Mouse (Mus musculus): ENCODE data around the gene Iqcc. TPM values are rescaled to one million over a fixed set of nuclear protein-coding genes. Genes with fewer than 3 reads are reported as not detected.
A peak's percentile ranks its signal among the peaks of the same experiment; 100 is the strongest.

The Iqcc gene
- polyA plus RNA-seq, 1 experiment from 2014 or later = 21.3 TPM

DNA sequence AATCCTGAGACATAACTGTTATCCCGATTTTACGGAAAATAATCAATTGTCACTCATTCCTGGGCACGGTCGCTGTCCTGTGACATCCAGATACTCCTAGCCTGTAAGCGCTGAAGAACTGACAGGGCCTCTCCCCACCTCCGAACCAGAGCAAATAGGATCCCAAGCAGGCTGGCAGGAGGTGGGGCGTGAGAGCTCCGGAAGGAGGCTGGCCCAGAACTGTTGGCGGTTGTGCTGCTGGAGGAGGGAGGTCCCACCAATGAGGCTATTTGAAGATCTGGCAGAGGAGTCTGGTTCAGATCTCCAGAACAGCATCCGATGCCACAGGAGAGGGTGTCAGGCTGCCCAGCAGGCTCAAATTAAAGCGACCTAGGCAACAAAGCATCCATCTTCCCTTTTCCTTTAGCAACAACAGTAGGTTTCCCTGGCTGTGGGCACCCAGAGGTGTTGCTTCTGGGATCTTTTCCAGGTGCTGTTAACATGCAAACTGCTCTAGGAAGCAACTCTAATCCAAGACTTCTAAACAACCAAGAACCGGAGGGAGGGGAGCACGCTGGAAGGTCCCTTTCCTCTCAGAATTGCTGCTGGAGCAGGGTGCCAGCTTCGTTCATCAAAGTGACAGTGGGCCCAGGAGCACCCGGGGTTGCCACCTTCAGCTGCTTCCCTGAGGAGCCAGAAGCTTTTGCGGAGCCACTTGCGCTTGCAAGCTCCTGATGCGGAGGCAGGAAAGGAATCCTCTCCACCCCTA lies 5.6 kb upstream of the Iqcc start:
- H3K36me3 ChIP-seq (ENCODE audit: control insufficient read depth, insufficient read depth, low read length) = peaks cover 20% of the 10 kb centered on the region
- peak overlapping the region; percentile 51 for H3K4me3 ChIP-seq (ENCODE audit: low read depth, low read length)
- ATAC-seq (ENCODE audit: low FRiP score) (peak; percentile 87), DNase-seq (ENCODE audit: low spot score, missing footprints) (peak; percentile 95)
- H3K27me3 ChIP-seq (ENCODE audit: control insufficient read depth, insufficient read depth, low read length) = no peaks in the 10 kb centered on the region
- WGBS = 1% methylated on average over 18 of the region's 18 CpGs
- peaks cover 24% of the 10 kb centered on the region for H3K4me1 ChIP-seq (ENCODE audit: control insufficient read depth, insufficient read depth, low read length)
- no peaks in the 10 kb centered on the region for H3K9me3 ChIP-seq (ENCODE audit: control insufficient read depth, low read length)
- H3K9ac ChIP-seq (ENCODE audit: low read length) = peak overlapping the region; percentile 70
- H3K4me2 ChIP-seq = peak overlapping the region; percentile 64
- peak overlapping the region; percentile 78 for H3K27ac ChIP-seq (ENCODE audit: low read depth, low read length)

- Histone ChIP-seq H3K27ac (ENCODE audit: low read depth, low read length) (peak within 1 kb of the TSS; percentile 78), H3K27me3 (ENCODE audit: control insufficient read depth, insufficient read depth, low read length) (no peaks in the 10 kb centered on the region), H3K4me3 (ENCODE audit: low read depth, low read length) (peak within 1 kb of the TSS; percentile 51), H3K9me3 (ENCODE audit: control insufficient read depth, low read length) (no peaks in the 10 kb centered on the region), H3K4me2 (peak within 1 kb of the TSS; percentile 64), H3K36me3 (ENCODE audit: control insufficient read depth, insufficient read depth, low read length) (peaks cover 12% of the 10 kb centered on the region), H3K4me1 (ENCODE audit: control insufficient read depth, insufficient read depth, low read length) (peaks cover 27% of the 10 kb centered on the region), H3K9ac (ENCODE audit: low read length) (peak within 1 kb of the TSS; percentile 70)
- 0% methylated on average over 10 of the region's 10 CpGs for WGBS
- DNase-seq (ENCODE audit: low spot score, missing footprints) (peak; percentile 95), ATAC-seq (ENCODE audit: low FRiP score) (peak; percentile 17; the same call in 1 of the 2 replicates)
Observed at GRCm38 (mm10) chr4:129623681-129624091, 4.8 kb upstream of the Iqcc start, which contains the start of gene Ccdc28b. TSS of gene Ccdc28b (minus strand) at chr4:129623947.

DNA sequence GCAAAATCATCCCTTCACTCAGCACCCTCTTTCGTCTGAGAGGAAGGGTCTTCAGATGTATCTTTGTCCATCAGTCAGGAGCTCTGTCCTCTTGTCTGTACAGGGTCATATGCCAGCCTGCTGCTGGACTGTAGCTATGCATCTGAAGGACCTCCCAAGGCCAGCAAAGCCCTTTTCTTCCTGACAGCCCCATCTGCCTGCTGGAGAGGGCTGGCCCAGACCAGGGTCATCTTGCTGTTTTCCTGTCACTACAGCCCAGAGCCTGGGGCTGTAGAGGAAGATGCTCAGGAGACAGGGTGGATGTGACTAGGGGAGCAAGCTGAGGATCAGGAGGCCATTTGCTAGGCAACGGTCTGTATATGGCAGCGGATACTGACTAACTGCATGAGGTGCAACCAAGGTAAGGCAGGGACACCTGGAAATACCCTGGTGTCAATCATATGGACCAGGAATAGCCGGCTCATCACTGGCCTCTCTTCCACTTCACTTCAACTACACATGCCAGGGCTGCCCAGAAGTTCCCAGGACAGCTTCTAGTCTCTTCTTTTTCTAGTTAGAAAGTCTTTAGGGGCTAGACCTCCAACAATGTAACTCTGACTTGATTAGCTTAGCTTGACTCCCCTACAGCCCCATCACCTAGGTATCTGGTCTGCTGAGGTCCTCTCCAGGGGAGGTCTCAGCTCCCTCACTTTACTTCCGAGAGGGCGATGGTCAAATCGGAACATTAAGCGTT lies 4.1 kb upstream of the Iqcc start:
- peak overlapping the region; percentile 64 for H3K4me2 ChIP-seq
- WGBS = 20% methylated on average over 8 of the region's 8 CpGs
- H3K27me3 ChIP-seq (ENCODE audit: control insufficient read depth, insufficient read depth, low read length) = no peaks in the 10 kb centered on the region
- no peaks in the 10 kb centered on the region for H3K9me3 ChIP-seq (ENCODE audit: control insufficient read depth, low read length)
- ATAC-seq (ENCODE audit: low FRiP score) = no peak
- peak overlapping the region; percentile 78 for H3K27ac ChIP-seq (ENCODE audit: low read depth, low read length)
- peaks cover 6% of the 10 kb centered on the region for H3K36me3 ChIP-seq (ENCODE audit: control insufficient read depth, insufficient read depth, low read length)
- H3K4me3 ChIP-seq (ENCODE audit: low read depth, low read length) = peak overlapping the region; percentile 51
- H3K4me1 ChIP-seq (ENCODE audit: control insufficient read depth, insufficient read depth, low read length) = peaks cover 32% of the 10 kb centered on the region
- no peak for DNase-seq (ENCODE audit: low spot score, missing footprints)
- H3K9ac ChIP-seq (ENCODE audit: low read length) = peak overlapping the region; percentile 70

DNA sequence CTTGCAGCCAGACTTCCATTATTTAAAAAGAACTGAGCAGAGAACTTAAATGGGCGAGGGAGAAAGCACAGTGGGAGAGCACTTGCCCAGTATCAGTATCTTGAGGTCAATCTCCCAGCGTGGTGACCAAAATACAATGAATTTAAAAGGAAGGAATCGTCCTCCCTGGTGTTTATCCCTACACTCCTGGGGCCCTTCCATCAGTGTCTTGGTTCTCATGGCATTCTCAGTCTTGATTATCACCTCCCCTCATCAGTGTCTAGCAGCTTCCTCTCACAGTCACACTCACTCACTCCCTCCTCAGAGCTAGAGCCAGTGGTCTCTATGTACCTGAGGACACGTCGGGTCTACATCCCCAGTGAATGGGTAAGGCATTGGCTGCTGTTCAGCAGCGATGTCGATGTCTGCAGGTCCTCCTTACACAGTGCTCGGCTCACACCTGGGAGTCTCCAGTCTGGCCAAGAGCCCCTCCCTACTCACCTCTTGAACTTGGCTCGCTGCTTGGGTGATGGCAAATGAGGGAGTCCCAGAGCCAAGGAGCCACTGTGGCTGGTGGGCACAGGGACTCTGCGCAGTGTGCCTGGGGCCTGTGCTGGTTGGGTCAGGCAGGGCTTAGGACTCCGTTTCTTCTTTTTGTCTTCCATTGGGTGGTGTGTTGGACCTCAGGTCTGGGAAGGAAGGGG lies 3.4 kb upstream of the Iqcc start:
- DNase-seq (ENCODE audit: low spot score, missing footprints) (no peak), ATAC-seq (ENCODE audit: low FRiP score) (no peak)
- Histone ChIP-seq H3K27ac (ENCODE audit: low read depth, low read length) (no peak overlapping the region), H3K4me3 (ENCODE audit: low read depth, low read length) (no peak overlapping the region; the same call in 1 of the 2 replicates), H3K9ac (ENCODE audit: low read length) (peak overlapping the region; percentile 70; the same call in 1 of the 2 replicates), H3K27me3 (ENCODE audit: control insufficient read depth, insufficient read depth, low read length) (no peaks in the 10 kb centered on the region), H3K4me2 (peak overlapping the region; percentile 64), H3K36me3 (ENCODE audit: control insufficient read depth, insufficient read depth, low read length) (peaks cover 3% of the 10 kb centered on the region; the same call in 1 of the 2 replicates), H3K4me1 (ENCODE audit: control insufficient read depth, insufficient read depth, low read length) (peaks cover 32% of the 10 kb centered on the region), H3K9me3 (ENCODE audit: control insufficient read depth, low read length) (no peaks in the 10 kb centered on the region)
- 79% methylated on average over 11 of the region's 11 CpGs for WGBS

DNA sequence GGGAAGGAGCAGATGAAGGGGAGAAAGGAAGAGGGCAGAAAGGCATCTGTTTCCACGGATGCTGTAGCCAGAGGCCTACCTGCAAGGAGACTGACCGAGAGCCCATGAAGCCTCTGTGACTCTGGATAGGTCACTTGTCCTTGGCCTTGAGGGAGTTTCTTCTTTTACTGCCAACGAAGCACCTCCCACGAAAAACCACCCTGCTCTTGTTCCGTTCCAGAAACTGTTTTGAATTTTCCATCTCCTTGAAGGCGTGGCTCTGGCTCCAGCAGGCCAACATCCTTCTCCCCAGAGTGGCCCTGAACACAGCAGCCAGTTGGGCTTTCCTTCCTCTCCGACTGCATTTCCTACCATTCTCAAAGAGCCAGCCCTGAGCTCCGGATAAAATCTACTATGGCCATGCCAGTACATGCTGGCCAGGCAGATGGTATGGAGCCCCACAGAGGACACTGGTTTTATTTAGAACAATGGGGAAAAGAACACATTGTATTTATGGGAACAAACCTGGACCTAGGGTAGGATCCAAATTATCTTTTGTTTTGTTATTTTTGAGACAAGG lies 2.5 kb upstream of the Iqcc start:
- H3K36me3 ChIP-seq (ENCODE audit: control insufficient read depth, insufficient read depth, low read length) = no peaks in the 10 kb centered on the region
- H3K4me1 ChIP-seq (ENCODE audit: control insufficient read depth, insufficient read depth, low read length) = peaks cover 32% of the 10 kb centered on the region
- no peak for DNase-seq (ENCODE audit: low spot score, missing footprints)
- no peaks in the 10 kb centered on the region for H3K9me3 ChIP-seq (ENCODE audit: control insufficient read depth, low read length)
- H3K27ac ChIP-seq (ENCODE audit: low read depth, low read length) = no peak overlapping the region
- ATAC-seq (ENCODE audit: low FRiP score) = no peak
- no peak overlapping the region for H3K9ac ChIP-seq (ENCODE audit: low read length)
- H3K27me3 ChIP-seq (ENCODE audit: control insufficient read depth, insufficient read depth, low read length) = no peaks in the 10 kb centered on the region
- H3K4me2 ChIP-seq = no peak overlapping the region
- 84% methylated on average over 8 of the region's 8 CpGs for WGBS
- H3K4me3 ChIP-seq (ENCODE audit: low read depth, low read length) = no peak overlapping the region

- Histone ChIP-seq H3K27me3 (ENCODE audit: control insufficient read depth, insufficient read depth, low read length) (no peaks in the 10 kb centered on the region), H3K4me1 (ENCODE audit: control insufficient read depth, insufficient read depth, low read length) (peaks cover 31% of the 10 kb centered on the region), H3K4me2 (no peak overlapping the region), H3K36me3 (ENCODE audit: control insufficient read depth, insufficient read depth, low read length) (no peaks in the 10 kb centered on the region), H3K9me3 (ENCODE audit: control insufficient read depth, low read length) (no peaks in the 10 kb centered on the region), H3K27ac (ENCODE audit: low read depth, low read length) (no peak overlapping the region), H3K4me3 (ENCODE audit: low read depth, low read length) (no peak overlapping the region), H3K9ac (ENCODE audit: low read length) (no peak overlapping the region)
- DNase-seq (ENCODE audit: low spot score, missing footprints) (no peak), ATAC-seq (ENCODE audit: low FRiP score) (no peak)
- WGBS = 91% methylated on average over 11 of the region's 11 CpGs
Observed at GRCm38 (mm10) chr4:129620419-129621282, 1.8 kb upstream of the Iqcc start.

GRCm38 (mm10) chr4:129618031-129618430 lies 868 bp downstream of the Iqcc start:
- no peaks in the 10 kb centered on the region for H3K27me3 ChIP-seq (ENCODE audit: control insufficient read depth, insufficient read depth, low read length)
- DNase-seq (ENCODE audit: low spot score, missing footprints) (no peak), ATAC-seq (ENCODE audit: low FRiP score) (no peak)
- H3K27ac ChIP-seq (ENCODE audit: low read depth, low read length) = no peak overlapping the region
- H3K36me3 ChIP-seq (ENCODE audit: control insufficient read depth, insufficient read depth, low read length) = no peaks in the 10 kb centered on the region
- peak overlapping the region; percentile 47 for H3K4me3 ChIP-seq (ENCODE audit: low read depth, low read length)
- H3K9ac ChIP-seq (ENCODE audit: low read length) = peak overlapping the region; percentile 67
- H3K4me1 ChIP-seq (ENCODE audit: control insufficient read depth, insufficient read depth, low read length) = peaks cover 14% of the 10 kb centered on the region
- peak overlapping the region; percentile 62 for H3K4me2 ChIP-seq
- H3K9me3 ChIP-seq (ENCODE audit: control insufficient read depth, low read length) = no peaks in the 10 kb centered on the region
- WGBS = 94% methylated on average over 5 of the region's 5 CpGs

DNA sequence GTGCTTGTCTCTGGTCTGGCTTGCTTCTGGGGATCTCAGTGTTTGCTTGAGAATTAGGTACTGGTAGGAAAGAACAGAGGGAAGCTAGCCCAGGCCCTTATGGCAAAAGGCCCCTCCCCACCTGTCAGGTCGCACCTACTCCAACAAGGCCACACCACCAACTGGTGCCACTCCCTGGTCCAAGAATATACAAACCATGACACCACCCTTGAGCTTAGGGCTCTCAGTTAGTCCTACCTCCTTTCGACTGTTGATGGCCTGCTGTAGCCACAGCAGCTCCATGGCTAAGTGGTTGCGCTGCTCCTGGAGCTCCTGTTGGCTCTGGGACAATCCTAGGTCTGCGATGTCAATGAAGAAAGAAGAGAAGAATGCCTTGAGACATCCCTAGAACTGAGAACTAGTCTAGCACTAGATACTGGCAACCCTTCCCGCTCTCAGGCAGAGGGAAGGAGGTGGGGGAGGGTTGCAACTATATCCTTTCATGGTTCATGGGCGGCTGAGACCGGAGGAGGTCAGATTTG lies 1.7 kb downstream of the Iqcc start:
- DNase-seq (ENCODE audit: low spot score, missing footprints) (no peak), ATAC-seq (ENCODE audit: low FRiP score) (no peak)
- H3K9me3 ChIP-seq (ENCODE audit: control insufficient read depth, low read length) = no peaks in the 10 kb centered on the region

More for the DNA sequence above, 1.7 kb downstream of the Iqcc start:
- no peaks in the 10 kb centered on the region for H3K27me3 ChIP-seq (ENCODE audit: control insufficient read depth, insufficient read depth, low read length)
- no peak overlapping the region for H3K9ac ChIP-seq (ENCODE audit: low read length)
- no peak overlapping the region for H3K4me2 ChIP-seq
- H3K27ac ChIP-seq (ENCODE audit: low read depth, low read length) = no peak overlapping the region
- H3K4me3 ChIP-seq (ENCODE audit: low read depth, low read length) = no peak overlapping the region
- no peaks in the 10 kb centered on the region for H3K36me3 ChIP-seq (ENCODE audit: control insufficient read depth, insufficient read depth, low read length)
- H3K4me1 ChIP-seq (ENCODE audit: control insufficient read depth, insufficient read depth, low read length) = peaks cover 8% of the 10 kb centered on the region
- 97% methylated on average over 7 of the region's 7 CpGs for WGBS

Measured in midbrain, embryonic 11.5 days (tissue).